Mouse (Mus musculus): ENCODE results near the gene Maml3.

- TF ChIP-seq EP300 (IDR thresholded peaks at IDR 0.05; ENCODE audit: low read depth) (no peak), CTCF (IDR thresholded peaks at IDR 0.05; ENCODE audit: low read depth) (no peak)
Measured at GRCm38 (mm10) chr3:51907113-51907860, 197.6 kb downstream of the Maml3 start.
